Mouse (Mus musculus) heart, adult 2 months (tissue): ENCODE measurements at regions not wholly inside any gene's neighbourhood (a gene's known extent, or its start where the extent isn't known, plus 50 kb on each side); places are given as distances from the start of the nearest gene placed in this dataset.

Experiments
- DNase-seq, 2 experiments: peaks; one replicate each; pipeline ENCODE4 v3.0.0; 2021
- H3K27ac ChIP-seq: fragments of 200-600 bp; 2 replicates; pipeline ENCODE4 v1.8.1; 2022
- H3K27me3 ChIP-seq: fragments of 200-500 bp; 2 replicates; pipeline ENCODE4 v1.6.1; 2012; ENCODE audit warnings: mild to moderate bottlenecking, low read length, inconsistent platforms, mixed read lengths; ENCODE audit not compliant: control insufficient read depth, insufficient read depth
- H3K36me3 ChIP-seq: fragments of 200-500 bp; 2 replicates; pipeline ENCODE4 v1.6.1; 2012; ENCODE audit warnings: low read length, inconsistent platforms; ENCODE audit not compliant: control insufficient read depth, insufficient read depth
- H3K4me1 ChIP-seq: fragments of 200-500 bp; 2 replicates; pipeline ENCODE4 v1.6.1; 2011; ENCODE audit warnings: low read length; ENCODE audit not compliant: control insufficient read depth, insufficient read depth
- H3K4me3 ChIP-seq: fragments of 200-600 bp; 2 replicates; pipeline ENCODE4 v1.8.1; 2022
- H3K79me2 ChIP-seq: fragments of 200-500 bp; replicated peaks from 2 replicates; pipeline ENCODE4 v1.6.1; 2012; ENCODE audit warnings: mild to moderate bottlenecking, inconsistent platforms, low read length, moderate library complexity, mixed read lengths; ENCODE audit not compliant: control insufficient read depth, insufficient read depth
- H3K9ac ChIP-seq: fragments of 200-500 bp; 2 replicates; pipeline ENCODE4 v1.6.1; 2012; ENCODE audit warnings: low read depth, mild to moderate bottlenecking, control low read depth, inconsistent platforms, low read length, mixed read lengths
- EP300 ChIP-seq: fragments of 200-500 bp; IDR thresholded peaks from 2 replicates; pipeline ENCODE4 v1.6.1; 2011; ENCODE audit warnings: low read depth, low read length, control low read depth; ENCODE audit not compliant: insufficient read depth
- POLR2A ChIP-seq: fragments of 200-500 bp; IDR thresholded peaks from 2 replicates; pipeline ENCODE4 v1.6.1; 2011; ENCODE audit warnings: mild to moderate bottlenecking, low read depth, low read length, control low read depth; ENCODE audit not compliant: insufficient read depth
- intact Hi-C: fragments of 180-260 bp; cut with DNase I; formaldehyde crosslinking; loops from one replicate; pipeline ENCODE4 v1.15.1; 2025
- microRNA-seq, 2 experiments: library from miRNA; unstranded; fragments of <30 nt; microRNA quantifications; one replicate each; pipeline ENCODE4 v1.2.0; 2021

DNA sequence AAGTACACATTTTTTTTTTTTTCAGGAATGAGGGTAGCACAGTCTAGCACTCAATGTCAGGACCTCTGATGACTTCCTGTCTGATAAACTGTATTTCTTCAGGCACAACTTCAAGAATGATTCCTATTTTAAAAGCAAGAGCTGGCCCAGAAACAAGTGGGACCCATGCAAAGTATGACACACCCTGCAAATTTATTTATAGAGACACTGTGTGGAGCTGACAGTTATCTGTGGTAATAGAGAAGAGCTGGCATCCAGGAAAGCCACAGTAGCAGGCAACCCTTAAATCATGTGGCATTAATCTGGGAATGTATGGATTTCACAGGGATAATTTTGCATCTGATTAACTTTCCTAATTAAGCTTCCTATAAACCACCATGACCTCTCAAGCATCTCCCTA is 216.6 kb upstream of the Large1 start:
- Histone ChIP-seq H3K27ac (no peak overlapping the region), H3K9ac (no peak overlapping the region), H3K27me3 (no peaks in the 10 kb centered on the region), H3K36me3 (peaks cover 2% of the 10 kb centered on the region; the same call in 1 of the 2 replicates), H3K4me3 (no peak overlapping the region), H3K4me1 (no peaks in the 10 kb centered on the region), H3K79me2 (no peaks in the 10 kb centered on the region)
- no peak for DNase-seq
- intact Hi-C loops, result no loop called here
- TF ChIP-seq POLR2A, result no peak
- TF ChIP-seq EP300, result no peak

Small RNA genes lying in the stretch of these regions (microRNA-seq; reads per million reads assigned to microRNA genes)
- gene Gm23255, result 0 reads per million in 2 experiments
